Mouse (Mus musculus): ENCODE results near the gene Phf8. TPM values are rescaled to one million over a fixed set of nuclear protein-coding genes. Genes with fewer than 3 reads are reported as not detected.

The Phf8 gene
- polyA plus RNA-seq, 1 experiment from 2014 or later, result 26.1 TPM

DNA sequence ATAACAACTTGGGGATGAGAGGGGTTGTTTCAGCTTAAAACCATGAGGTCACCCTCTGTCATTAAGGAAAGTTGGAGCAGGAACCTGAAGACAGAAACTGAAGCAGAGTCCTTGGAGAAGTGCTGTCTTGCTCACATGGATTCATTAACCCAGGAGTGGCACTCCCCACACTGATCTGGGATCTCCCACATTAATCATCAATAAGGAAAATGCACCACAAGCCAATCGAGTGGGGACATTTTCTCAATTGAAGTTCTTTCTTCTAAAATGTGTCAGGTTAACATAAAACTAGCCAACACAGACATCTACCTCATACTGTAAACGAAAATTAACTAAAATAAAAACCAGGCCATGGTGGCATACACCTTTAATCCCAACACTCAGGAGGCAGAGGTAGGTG is 122.9 kb downstream of the Phf8 start:
- no peak for DNase-seq (ENCODE audit: extremely low spot score, low spot score)
- WGBS, result 82% methylated on average over 2 of the region's 2 CpGs
- Histone ChIP-seq H3K4me1 (no peaks in the 10 kb centered on the region), H3K4me3 (no peak overlapping the region), H3K9me3 (no peaks in the 10 kb centered on the region), H3K27me3 (ENCODE audit: poor library complexity, severe bottlenecking) (peaks cover 68% of the 10 kb centered on the region), H3K36me3 (replicated peaks) (no peaks in the 10 kb centered on the region), H3K27ac (no peak overlapping the region)

DNA sequence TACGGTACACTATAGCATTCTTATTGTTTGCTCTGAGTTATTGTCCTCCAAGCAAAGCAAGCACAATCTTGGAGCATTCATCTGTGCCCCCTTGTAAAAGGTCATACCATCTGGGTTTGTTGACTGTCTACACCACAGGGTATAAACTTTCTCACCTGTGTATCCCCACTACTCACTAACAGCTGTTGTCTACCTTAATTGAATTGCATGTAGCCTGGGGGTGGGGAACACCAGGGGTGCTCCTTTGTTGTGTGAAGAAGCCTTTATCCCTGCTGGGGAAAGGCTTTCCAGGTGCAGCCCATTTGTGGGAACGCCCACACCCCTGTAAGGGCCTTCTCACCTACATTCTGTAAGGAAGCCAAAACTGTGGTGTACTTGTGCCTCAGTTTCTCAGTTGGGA is 133.3 kb downstream of the Phf8 start:
- H3K4me3 ChIP-seq, result no peak overlapping the region
- H3K27me3 ChIP-seq (ENCODE audit: poor library complexity, severe bottlenecking), result peaks cover 31% of the 10 kb centered on the region
- no peaks in the 10 kb centered on the region for H3K9me3 ChIP-seq
- H3K36me3 ChIP-seq (replicated peaks), result no peaks in the 10 kb centered on the region
- H3K27ac ChIP-seq, result no peak overlapping the region
- no peak for DNase-seq (ENCODE audit: extremely low spot score, low spot score)
- no peaks in the 10 kb centered on the region for H3K4me1 ChIP-seq
- whole genome bisulfite sequencing, result 66% methylated on average over 2 of the region's 2 CpGs

DNA sequence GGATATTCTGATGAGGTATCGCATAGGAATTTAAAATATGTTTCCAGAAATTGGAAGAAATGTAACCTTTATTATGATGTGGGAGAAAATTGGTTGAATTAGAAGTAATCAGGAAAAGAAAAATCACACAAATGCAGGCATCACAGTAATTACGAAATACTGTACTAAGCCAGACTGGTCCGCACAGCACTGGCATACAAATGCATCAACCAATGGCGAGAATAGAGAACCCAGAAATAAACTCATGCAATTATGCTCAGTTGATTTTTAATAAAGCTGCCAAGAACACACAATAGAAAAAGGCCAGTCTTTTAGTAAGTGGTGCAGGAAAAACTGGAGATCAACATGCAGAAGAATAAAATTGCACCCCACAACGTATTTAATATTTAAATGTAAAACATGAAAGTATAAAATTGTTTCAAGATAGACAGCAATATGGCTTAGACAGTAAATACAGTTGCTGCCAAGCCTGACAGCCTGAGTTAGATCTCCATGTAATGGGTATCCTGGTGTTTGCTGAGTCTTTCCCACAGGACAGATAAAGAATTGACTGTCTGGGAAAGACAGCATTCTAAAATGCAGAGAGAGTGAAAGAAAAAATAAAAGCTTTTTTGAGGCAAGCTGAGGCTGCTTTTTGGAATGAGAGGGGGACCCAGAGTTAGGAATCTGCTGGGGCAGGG is 154.2 kb downstream of the Phf8 start:
- DNase-seq (ENCODE audit: extremely low spot score, low spot score), result no peak
- Histone ChIP-seq H3K27ac (no peak overlapping the region), H3K27me3 (ENCODE audit: poor library complexity, severe bottlenecking) (peaks cover 6% of the 10 kb centered on the region), H3K4me1 (no peaks in the 10 kb centered on the region), H3K4me3 (no peak overlapping the region), H3K9me3 (no peaks in the 10 kb centered on the region), H3K36me3 (replicated peaks) (no peaks in the 10 kb centered on the region)
- 90% methylated on average over 5 of the region's 5 CpGs for WGBS

Other genes starting within 250 kb of the Phf8 start
- gene Fam120c, start 176.5 kb upstream of the Phf8 start, polyA plus RNA-seq (2016; fragmentation: Nextera tagmentation; extraction: Ambion mirVana), result 2.7 and 3.3 TPM in 2 replicates

All from forebrain, embryonic 10.5 days (tissue).